Mouse (Mus musculus): ENCODE measurements around the gene Ly75.

DNA sequence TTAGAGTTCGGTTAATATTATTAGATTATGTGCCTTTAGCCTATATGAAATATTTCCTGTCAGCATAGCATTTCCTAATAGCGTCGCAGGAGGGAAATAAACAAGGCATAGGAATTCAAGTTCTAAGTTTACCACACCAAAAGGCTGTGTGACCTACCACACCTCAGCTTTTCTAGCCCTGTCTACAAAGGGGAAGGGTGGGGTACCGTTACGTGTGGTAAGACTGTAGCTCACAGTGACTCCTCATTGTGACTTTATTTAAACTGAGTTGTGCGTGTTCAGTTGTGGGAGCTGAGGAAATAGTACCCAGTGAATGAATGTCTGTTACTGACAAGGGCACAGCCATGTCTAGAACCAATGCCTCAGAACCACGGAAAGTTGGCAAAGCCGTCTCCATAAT lies 8.0 kb downstream of the Ly75 start:
- TF ChIP-seq GATA1 (IDR thresholded peaks at IDR 0.05; ENCODE audit: borderline replicate concordance, low read length) (no peak), CTCF (IDR thresholded peaks at IDR 0.05; ENCODE audit: low read depth, low read length) (no peak)
